9 mouse cellular contexts compared by ENCODE assay signal in the genomic region with DNA sequence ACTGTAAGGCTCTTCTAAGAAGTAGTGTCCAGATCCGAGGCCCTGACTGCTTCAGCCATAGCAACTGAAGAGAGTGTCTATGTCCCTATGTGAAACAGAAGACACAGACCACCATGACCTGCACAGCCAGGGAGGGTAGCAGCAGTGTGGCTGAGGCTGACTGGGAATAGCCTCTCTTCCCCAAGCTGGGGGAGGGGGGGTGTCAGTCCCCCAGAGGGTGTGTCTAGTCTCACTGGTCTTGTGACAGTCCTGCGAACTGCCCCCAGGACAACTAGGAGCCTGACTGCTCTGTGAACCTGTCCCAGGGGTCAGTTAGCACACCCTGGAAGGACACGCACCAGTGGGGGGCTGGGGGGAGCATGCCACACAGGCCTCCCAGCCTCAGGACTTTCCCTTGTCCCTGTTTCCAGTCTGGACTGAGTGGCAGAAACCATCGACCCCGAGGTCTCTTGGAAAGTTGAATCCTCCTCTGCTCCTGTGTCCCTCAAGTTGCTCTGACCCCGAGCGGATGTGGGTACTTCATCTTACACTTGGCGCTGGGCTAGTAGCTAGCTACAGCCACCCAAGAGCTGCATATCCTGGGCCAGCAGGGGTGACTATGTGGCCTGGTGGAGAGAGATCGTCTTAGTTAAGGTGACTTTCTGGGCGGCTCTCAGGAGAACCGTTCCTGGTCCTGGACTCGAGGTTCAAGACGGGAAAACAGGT. TPM values are rescaled to one million over a fixed set of nuclear protein-coding genes. Genes with fewer than 3 reads are reported as not detected.
A peak's percentile ranks its signal among the peaks of the same experiment; 100 is the strongest.
DNase-seq lines count a peak whose midpoint lies in the region; ATAC-seq and TF ChIP-seq lines count a peak whose summit lies in the region.
"Had no signal": no experiment of that assay in that cellular context is flagged by ENCODE, and none has a peak within 500 bp of the region (broad histone marks: within the 10 kb centered on the region; RNA-seq: fewer than 3 reads in every experiment).

No protein-coding gene starts in this region.

- peak overlapping the region; percentile 52 for H3ac ChIP-seq in myocyte (ENCODE audit: control insufficient read depth, insufficient read length)

- DNase-seq in embryo, embryonic 10.5 days (ENCODE audit: low spot score): peak; percentile 34
- DNase-seq in embryo, embryonic 11 days: no peak
- peak; percentile 53 to 58 for DNase-seq in heart, postnatal 14 days
- DNase-seq in kidney, postnatal 36 days: peak; percentile 46 to 47
- no peak for DNase-seq in right cerebral cortex, postnatal 4 days
- DNase-seq in testis, postnatal 10 days (ENCODE audit: low spot score): no peak

- H3K4me2 ChIP-seq in embryonic facial prominence, embryonic 13.5 days: peak overlapping the region; percentile 98
- peak overlapping the region; percentile 96 for H3K4me2 ChIP-seq in myocyte (ENCODE audit: low read depth)

- H3K36me3 ChIP-seq in embryonic facial prominence, embryonic 13.5 days: peaks cover 5% of the 10 kb centered on the region
- peaks cover 9% of the 10 kb centered on the region for H3K36me3 ChIP-seq in myocyte (ENCODE audit: control insufficient read depth, insufficient read depth)
- H3K36me3 ChIP-seq: G1E had no signal

- no peak for ATAC-seq in embryonic facial prominence, embryonic 13.5 days (ENCODE audit: insufficient number of reproducible peaks, insufficient read depth, low FRiP score, low TSS enrichment, low read depth)

- peaks cover 43% of the 10 kb centered on the region for H3K27me3 ChIP-seq in embryonic facial prominence, embryonic 13.5 days
- H3K27me3 ChIP-seq in myocyte (ENCODE audit: control insufficient read depth, insufficient read depth, insufficient read length): no peaks in the 10 kb centered on the region

- intact Hi-C loops in heart, postnatal 14 days (cut with DNase I): no loop called here

- peak overlapping the region; percentile 77; the same call in 1 of the 2 replicates for H3K9ac ChIP-seq in embryonic facial prominence, embryonic 13.5 days

- H3K9me3 ChIP-seq in embryonic facial prominence, embryonic 13.5 days: no peaks in the 10 kb centered on the region
- H3K9me3 ChIP-seq: G1E had no signal

- H3K4me1 ChIP-seq in embryonic facial prominence, embryonic 13.5 days: peaks cover 34% of the 10 kb centered on the region

- H3K4me3 ChIP-seq in embryonic facial prominence, embryonic 13.5 days: peak overlapping the region; percentile 58
- peak overlapping the region; percentile 38 for H3K4me3 ChIP-seq in myocyte

- 23% methylated on average over 13 of the region's 13 CpGs for WGBS in embryonic facial prominence, embryonic 13.5 days

- TF ChIP-seq POLR2A in myocyte (IDR thresholded peaks at IDR 0.05; ENCODE audit: insufficient read length, low read depth): peak; percentile 65

- no peak overlapping the region for H3K27ac ChIP-seq in embryonic facial prominence, embryonic 13.5 days

- no peaks in the 10 kb centered on the region for H3K79me2 ChIP-seq in myocyte (ENCODE audit: control insufficient read depth, insufficient read depth)

TF ChIP-seq in myocyte, 11 proteins besides CTCF, POLR2A, EP300 and RAD21:
- TF ChIP-seq POLR2AphosphoS2 (IDR thresholded peaks at IDR 0.05; ENCODE audit: insufficient read length, low read depth) (peak; percentile 60), MYOD1 (IDR thresholded peaks at IDR 0.05; ENCODE audit: control insufficient read depth in 1 of 3, insufficient read length in 2 of 3, low read depth in 2 of 3) (peak in 1 of 3 experiments; percentile 14), TCF12 (IDR thresholded peaks at IDR 0.05; ENCODE audit: insufficient read depth, poor library complexity, severe bottlenecking) (no peak), MYOG (IDR thresholded peaks at IDR 0.05; ENCODE audit: control insufficient read depth in 1 of 3, insufficient read depth in 1 of 3, insufficient read length in 2 of 3, low read depth in 2 of 3) (peak in 1 of 3 experiments; percentile 33)

RNA-seq across cellular contexts. Expression of a gene that starts 0.7 kb away (rescaled TPM):
- polyA plus RNA-seq in embryonic facial prominence, embryonic 13.5 days (2015; fragmentation: Nextera tagmentation; extraction: Ambion mirVana): 4.3 and 4.4 TPM in 2 replicates
- 100 to 1,000 TPM; 119 to 129 TPM for total RNA-seq in heart, postnatal 14 days (2021)
- 202 TPM for polyA plus RNA-seq in myocyte (2012; fragmentation: generic; extraction: Trizol)
- total RNA-seq: G1E had no signal

RNA-seq across cellular contexts. Expression of a gene that starts 25.3 kb away (rescaled TPM):
- 249 and 252 TPM in 2 replicates for polyA plus RNA-seq in embryonic facial prominence, embryonic 13.5 days (2015; fragmentation: Nextera tagmentation; extraction: Ambion mirVana)
- total RNA-seq in heart, postnatal 14 days (2021): 10 to 100 TPM; 25.4 to 30.9 TPM
- 85.6 TPM for polyA plus RNA-seq in myocyte (2012; fragmentation: generic; extraction: Trizol)

RNA-seq across cellular contexts. Expression of a gene that starts 30.5 kb away (rescaled TPM):
- polyA plus RNA-seq in embryonic facial prominence, embryonic 13.5 days (2015; fragmentation: Nextera tagmentation; extraction: Ambion mirVana): 4.8 and 7.3 TPM in 2 replicates
- 10 to 100 TPM; 19.8 to 21.5 TPM for total RNA-seq in heart, postnatal 14 days (2021)
- polyA plus RNA-seq in myocyte (2012; fragmentation: generic; extraction: Trizol): 70.1 TPM

RNA-seq across cellular contexts. Expression of a gene that starts 55.6 kb away (rescaled TPM):
- polyA plus RNA-seq in embryonic facial prominence, embryonic 13.5 days (2015; fragmentation: Nextera tagmentation; extraction: Ambion mirVana): 49.7 and 60.0 TPM in 2 replicates
- total RNA-seq in heart, postnatal 14 days (2021): 100 to 1,000 TPM; 217 to 237 TPM
- 352 TPM for polyA plus RNA-seq in myocyte (2012; fragmentation: generic; extraction: Trizol)

RNA-seq across cellular contexts. Expression of a gene that starts 59.5 kb away (rescaled TPM):
- 2.3 and 3.1 TPM in 2 replicates for polyA plus RNA-seq in embryonic facial prominence, embryonic 13.5 days (2015; fragmentation: Nextera tagmentation; extraction: Ambion mirVana)
- 1 to 10 TPM; 5.8 to 7.2 TPM for total RNA-seq in heart, postnatal 14 days (2021)
- 4.4 TPM for polyA plus RNA-seq in myocyte (2012; fragmentation: generic; extraction: Trizol)

Comparison
In these comparisons a context has a peak if more than half of its experiments do, and no peak if none do; other contexts are left out.
1. DNase-seq: peak in embryo, embryonic 10.5 days (single experiment), heart, postnatal 14 days (2 of 2) and kidney, postnatal 36 days (2 of 2); none in embryo, embryonic 11 days (single experiment), right cerebral cortex, postnatal 4 days (single experiment) and testis, postnatal 10 days (single experiment).
2. RNA of a gene that starts 0.7 kb away (polyA plus RNA-seq): 202 TPM in myocyte (single experiment); 4.3 to 4.4 TPM in embryonic facial prominence, embryonic 13.5 days; every median in the first group is over 10 times any median in the second.